In the genomic region with DNA sequence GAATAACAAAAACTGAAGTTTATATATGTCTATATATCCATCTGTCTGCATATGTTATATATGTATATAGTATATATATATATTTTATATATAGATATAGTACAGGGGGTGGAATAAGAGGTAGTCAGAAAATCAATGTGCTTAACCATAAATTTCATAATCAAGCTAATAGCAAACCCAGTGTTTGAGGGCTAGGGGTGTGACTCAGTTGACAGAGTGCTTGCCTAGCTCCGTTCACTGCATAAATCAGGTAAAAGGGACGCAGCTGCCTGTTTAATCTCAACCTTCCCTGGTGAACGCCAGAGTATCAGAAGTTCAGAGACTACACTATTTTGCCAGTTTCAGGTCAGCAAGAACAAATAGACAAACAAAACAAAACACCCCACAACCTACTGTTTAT, we compare ENCODE assay signal across 9 mouse cellular contexts. TPM values are rescaled to one million over a fixed set of nuclear protein-coding genes. Genes with fewer than 3 reads are reported as not detected.
"Had no signal": no experiment of that assay in that cellular context is flagged by ENCODE, and none has a peak within 500 bp of the region (broad histone marks: within the 10 kb centered on the region; RNA-seq: fewer than 3 reads in every experiment).

No protein-coding gene starts in this region.

RNA-seq across cellular contexts. Expression of a gene that starts 8.0 kb away (rescaled TPM):
- total RNA-seq: neutrophil, adult 5-6 weeks had no signal
- polyA plus RNA-seq: neural tube, embryonic 12.5 days; neural tube, embryonic 14.5 days; small intestine, adult 2 months; spleen, adult 2 months; stomach, embryonic 14.5 days; stomach, embryonic 15.5 days; testis, adult 2 months; urinary bladder, adult 2 months had no signal
